Comparison of ENCODE assay signal across 7 mouse cellular contexts in genomic region chrX:105927941-105928860, GRCm38 (mm10). TPM values are rescaled to one million over a fixed set of nuclear protein-coding genes. Genes with fewer than 3 reads are reported as not detected.
DNase-seq lines count a peak whose midpoint lies in the region; ATAC-seq and TF ChIP-seq lines count a peak whose summit lies in the region.

No protein-coding gene starts in this region.

- H3K27me3 ChIP-seq in forebrain, postnatal 0 days (ENCODE audit: insufficient read depth, low read length): no peaks in the 10 kb centered on the region
- H3K27me3 ChIP-seq in hindbrain, embryonic 14.5 days (ENCODE audit: control insufficient read depth, insufficient read depth, low read length): no peaks in the 10 kb centered on the region
- H3K27me3 ChIP-seq in megakaryocyte, embryonic 14.5 days (replicated peaks): peaks cover 3% of the 10 kb centered on the region

- peak overlapping the region; percentile 91 for H3K9ac ChIP-seq in forebrain, postnatal 0 days
- H3K9ac ChIP-seq in hindbrain, embryonic 14.5 days: peak overlapping the region; percentile 96

- H3K4me3 ChIP-seq in forebrain, postnatal 0 days (ENCODE audit: low read depth, low read length): peak overlapping the region; percentile 58
- peak overlapping the region; percentile 74 for H3K4me3 ChIP-seq in hindbrain, embryonic 14.5 days (replicated peaks; ENCODE audit: low read length)
- H3K4me3 ChIP-seq in megakaryocyte, embryonic 14.5 days (replicated peaks): peak overlapping the region; percentile 93

- no peaks in the 10 kb centered on the region for H3K9me3 ChIP-seq in forebrain, postnatal 0 days (ENCODE audit: low read length)
- no peaks in the 10 kb centered on the region for H3K9me3 ChIP-seq in hindbrain, embryonic 14.5 days (ENCODE audit: control insufficient read depth, low read length)
- peaks cover 7% of the 10 kb centered on the region for H3K9me3 ChIP-seq in megakaryocyte, embryonic 14.5 days

- WGBS in forebrain, postnatal 0 days: 28% methylated on average over 55 of the region's 69 CpGs
- 20% methylated on average over 46 of the region's 69 CpGs for WGBS in hindbrain, embryonic 14.5 days

- peak overlapping the region; percentile 43 for H3K4me2 ChIP-seq in forebrain, postnatal 0 days (ENCODE audit: low read depth)
- H3K4me2 ChIP-seq in hindbrain, embryonic 14.5 days (replicated peaks): peak overlapping the region; percentile 59

- peak; percentile 45 for ATAC-seq in forebrain, postnatal 0 days
- peak; percentile 61; the same call in 1 of the 2 replicates for ATAC-seq in hindbrain, embryonic 14.5 days (ENCODE audit: low FRiP score)

- peak; percentile 43 for DNase-seq in Muller cell, postnatal 12 days (ENCODE audit: inconsistent ontology term)
- DNase-seq in cerebellum, adult 11-12 months: peak; percentile 65
- peak; percentile 35 for DNase-seq in forebrain, postnatal 0 days
- no peak for DNase-seq in hindbrain, embryonic 14.5 days (ENCODE audit: low spot score)
- DNase-seq in left cerebral cortex, adult 8-10 months (ENCODE audit: low spot score in 2 of 2): peak; percentile 12 to 20
- peak; percentile 16 for DNase-seq in skeletal muscle tissue, adult 2 months (ENCODE audit: low read depth, low spot score)

- H3K36me3 ChIP-seq in forebrain, postnatal 0 days (ENCODE audit: insufficient read depth): no peaks in the 10 kb centered on the region
- no peaks in the 10 kb centered on the region; the same call in 1 of the 2 replicates for H3K36me3 ChIP-seq in hindbrain, embryonic 14.5 days (replicated peaks; ENCODE audit: control insufficient read depth, insufficient read depth)
- no peaks in the 10 kb centered on the region for H3K36me3 ChIP-seq in megakaryocyte, embryonic 14.5 days (replicated peaks; ENCODE audit: low read length)

- H3K27ac ChIP-seq in forebrain, postnatal 0 days (ENCODE audit: low read depth, low read length): peak overlapping the region; percentile 95
- H3K27ac ChIP-seq in hindbrain, embryonic 14.5 days: peak overlapping the region; percentile 97

- no peaks in the 10 kb centered on the region; the same call in 1 of the 2 replicates for H3K4me1 ChIP-seq in forebrain, postnatal 0 days (ENCODE audit: insufficient read depth)
- peaks cover 6% of the 10 kb centered on the region; the same call in 1 of the 2 replicates for H3K4me1 ChIP-seq in hindbrain, embryonic 14.5 days (replicated peaks; ENCODE audit: control insufficient read depth, insufficient read depth, low read length)
- peaks cover 25% of the 10 kb centered on the region for H3K4me1 ChIP-seq in megakaryocyte, embryonic 14.5 days

- no peak for TF ChIP-seq CTCF in forebrain, postnatal 0 days (IDR thresholded peaks at IDR 0.05; ENCODE audit: low read depth)

RNA-seq across cellular contexts. Expression of gene Atrx, which starts 1.0 kb away (rescaled TPM):
- 220 and 305 TPM in 2 replicates for total RNA-seq in forebrain, postnatal 0 days (2014; rRNA removed)
- 130 and 222 TPM in 2 replicates for polyA plus RNA-seq in forebrain, postnatal 0 days (2015; fragmentation: Nextera tagmentation; extraction: Ambion mirVana)
- 220 and 229 TPM in 2 replicates for polyA plus RNA-seq in hindbrain, embryonic 14.5 days (2014; fragmentation: Nextera tagmentation; extraction: Ambion mirVana)
- 100 to 1,000 TPM; 157 to 164 (median 162) TPM for total RNA-seq in left cerebral cortex, adult 8-10 months (2022)
- 6.7 TPM in 1 of 2 replicates, not detected in the other for polyA plus RNA-seq in megakaryocyte, embryonic 14.5 days (2012; ENCODE audit: insufficient read depth, low replicate concordance)

Comparison
In these comparisons a context has a peak if more than half of its experiments do, and no peak if none do; other contexts are left out.
1. RNA of gene Atrx, which starts 1.0 kb away (polyA plus RNA-seq): 130 to 222 TPM in forebrain, postnatal 0 days and 220 to 229 TPM in hindbrain, embryonic 14.5 days; 6.7 TPM in megakaryocyte, embryonic 14.5 days; every median in the first group is over 10 times any median in the second.
2. Peak in every context shown above with its lines, with median percentiles within 50 percentile points of each other: H3K4me3 ChIP-seq.